Mouse (Mus musculus): ENCODE results near the gene Fam129a. TPM values are rescaled to one million over a fixed set of nuclear protein-coding genes. Genes with fewer than 3 reads are reported as not detected.

Fam129a gene
- polyA plus RNA-seq (2014; fragmentation: Nextera tagmentation; extraction: Ambion mirVana), result 12.2 and 16.3 TPM in 2 replicates

GRCm38 (mm10) chr1:151570981-151571837 is at the start of gene Fam129a:
Gene Fam129a (plus strand): TSS chr1:151571186.
- Histone ChIP-seq H3K27me3 (replicated peaks; ENCODE audit: control insufficient read depth, insufficient read depth, low read length) (peaks cover 10% of the 10 kb centered on the region; the same call in 1 of the 2 replicates), H3K4me3 (ENCODE audit: low read depth, low read length) (peak within 1 kb of the TSS; percentile 58), H3K4me1 (ENCODE audit: control insufficient read depth, insufficient read depth, low read length) (peaks cover 7% of the 10 kb centered on the region; the same call in 1 of the 2 replicates), H3K4me2 (ENCODE audit: low read depth, low read length) (peak within 1 kb of the TSS; percentile 94), H3K9ac (ENCODE audit: low read depth, low read length) (peak within 1 kb of the TSS; percentile 69), H3K27ac (replicated peaks; ENCODE audit: low read depth, low read length) (no peak within 1 kb of the TSS), H3K9me3 (ENCODE audit: control insufficient read depth, low read length) (no peaks in the 10 kb centered on the region), H3K36me3 (ENCODE audit: control insufficient read depth, insufficient read depth, low read length) (no peaks in the 10 kb centered on the region)
- WGBS, result 6% methylated on average over 27 of the region's 46 CpGs
- peak; percentile 56 for DNase-seq (ENCODE audit: low spot score)
- peak; percentile 83 for ATAC-seq (ENCODE audit: low read depth)

- Histone ChIP-seq H3K4me3 (ENCODE audit: low read depth, low read length) (no peak overlapping the region), H3K9ac (ENCODE audit: low read depth, low read length) (no peak overlapping the region), H3K9me3 (ENCODE audit: control insufficient read depth, low read length) (peaks cover 11% of the 10 kb centered on the region; the same call in 1 of the 2 replicates), H3K27me3 (replicated peaks; ENCODE audit: control insufficient read depth, insufficient read depth, low read length) (no peaks in the 10 kb centered on the region), H3K4me2 (ENCODE audit: low read depth, low read length) (no peak overlapping the region), H3K36me3 (ENCODE audit: control insufficient read depth, insufficient read depth, low read length) (no peaks in the 10 kb centered on the region), H3K27ac (replicated peaks; ENCODE audit: low read depth, low read length) (no peak overlapping the region; the same call in 1 of the 2 replicates), H3K4me1 (ENCODE audit: control insufficient read depth, insufficient read depth, low read length) (no peaks in the 10 kb centered on the region)
- ATAC-seq (ENCODE audit: low read depth) (no peak), DNase-seq (ENCODE audit: low spot score) (peak; percentile 61)
- WGBS, result 49% methylated on average over 3 of the region's 3 CpGs
These were observed 44.3 kb upstream of the Fam129a start for GRCm38 (mm10) chr1:151526701-151527100.

DNA sequence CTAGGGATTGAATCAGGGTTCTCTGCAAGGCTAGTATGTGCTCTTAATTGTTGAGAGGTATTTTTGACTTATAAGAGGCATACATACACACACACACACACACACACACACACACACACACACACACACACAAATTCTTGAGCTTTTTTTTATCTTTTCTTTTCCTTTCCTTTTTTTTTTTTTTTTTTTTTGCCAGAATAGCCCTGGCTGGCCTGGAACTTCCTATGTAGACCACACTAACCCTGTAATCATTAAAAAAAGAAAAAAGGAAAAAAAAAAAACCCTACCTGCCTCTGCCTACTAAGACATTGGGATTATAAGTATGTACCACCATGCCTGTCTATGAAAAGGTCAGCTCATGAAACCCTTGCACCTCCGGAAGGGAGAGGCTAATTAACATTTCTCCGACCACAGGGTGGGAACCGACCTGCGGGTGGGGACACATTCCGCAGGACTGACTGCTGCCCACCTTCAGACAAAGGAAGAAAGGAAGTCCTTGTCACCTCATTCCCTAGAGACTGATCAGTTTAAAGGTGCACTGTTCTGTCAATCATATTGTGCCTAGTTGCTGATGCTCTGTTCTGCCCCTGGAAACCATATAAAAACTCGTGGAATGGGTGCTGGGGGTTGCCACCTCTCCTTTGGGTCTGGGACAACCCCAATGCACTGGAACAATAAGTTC is 27.0 kb upstream of the Fam129a start:
- H3K27ac ChIP-seq (replicated peaks; ENCODE audit: low read depth, low read length), result no peak overlapping the region
- H3K4me2 ChIP-seq (ENCODE audit: low read depth, low read length), result no peak overlapping the region
- no peaks in the 10 kb centered on the region for H3K36me3 ChIP-seq (ENCODE audit: control insufficient read depth, insufficient read depth, low read length)
- H3K4me1 ChIP-seq (ENCODE audit: control insufficient read depth, insufficient read depth, low read length), result no peaks in the 10 kb centered on the region
- WGBS, result 72% methylated on average over 6 of the region's 6 CpGs
- no peaks in the 10 kb centered on the region for H3K9me3 ChIP-seq (ENCODE audit: control insufficient read depth, low read length)
- H3K4me3 ChIP-seq (ENCODE audit: low read depth, low read length), result no peak overlapping the region
- no peaks in the 10 kb centered on the region for H3K27me3 ChIP-seq (replicated peaks; ENCODE audit: control insufficient read depth, insufficient read depth, low read length)
- DNase-seq (ENCODE audit: low spot score) (no peak), ATAC-seq (ENCODE audit: low read depth) (no peak)
- no peak overlapping the region for H3K9ac ChIP-seq (ENCODE audit: low read depth, low read length)

GRCm38 (mm10) chr1:151544581-151544980 is 26.4 kb upstream of the Fam129a start:
- Histone ChIP-seq H3K9ac (ENCODE audit: low read depth, low read length) (no peak overlapping the region), H3K36me3 (ENCODE audit: control insufficient read depth, insufficient read depth, low read length) (no peaks in the 10 kb centered on the region), H3K27ac (replicated peaks; ENCODE audit: low read depth, low read length) (no peak overlapping the region), H3K9me3 (ENCODE audit: control insufficient read depth, low read length) (no peaks in the 10 kb centered on the region), H3K4me3 (ENCODE audit: low read depth, low read length) (no peak overlapping the region), H3K4me1 (ENCODE audit: control insufficient read depth, insufficient read depth, low read length) (no peaks in the 10 kb centered on the region), H3K4me2 (ENCODE audit: low read depth, low read length) (no peak overlapping the region), H3K27me3 (replicated peaks; ENCODE audit: control insufficient read depth, insufficient read depth, low read length) (no peaks in the 10 kb centered on the region)
- no peak for ATAC-seq (ENCODE audit: low read depth)
- 90% methylated on average over 3 of the region's 3 CpGs for WGBS
- DNase-seq (ENCODE audit: low spot score), result no peak

DNA sequence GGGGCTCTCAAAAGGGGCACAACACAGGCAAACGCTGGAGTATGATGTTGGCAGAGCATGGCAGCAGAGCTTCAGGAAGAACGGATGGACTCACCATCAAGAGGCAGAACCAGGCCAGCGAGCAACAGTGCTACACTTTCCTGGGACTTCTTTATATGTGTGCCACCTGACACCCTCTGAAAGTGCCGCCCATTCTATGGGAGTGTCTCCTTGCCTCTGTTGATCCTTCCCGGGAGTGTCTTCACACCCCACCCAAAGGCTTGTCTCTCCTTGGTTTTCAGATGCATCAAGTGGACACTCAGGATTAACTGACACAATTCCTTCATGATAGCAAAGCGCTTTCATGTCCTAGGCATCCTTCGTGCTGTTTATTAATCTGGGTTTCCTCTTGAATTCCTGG is 25.4 kb upstream of the Fam129a start:
- DNase-seq (ENCODE audit: low spot score), result no peak
- no peak overlapping the region for H3K27ac ChIP-seq (replicated peaks; ENCODE audit: low read depth, low read length)
- H3K4me1 ChIP-seq (ENCODE audit: control insufficient read depth, insufficient read depth, low read length), result no peaks in the 10 kb centered on the region
- no peak for ATAC-seq (ENCODE audit: low read depth)
- H3K27me3 ChIP-seq (replicated peaks; ENCODE audit: control insufficient read depth, insufficient read depth, low read length), result no peaks in the 10 kb centered on the region
- H3K9me3 ChIP-seq (ENCODE audit: control insufficient read depth, low read length), result no peaks in the 10 kb centered on the region
- no peak overlapping the region for H3K4me3 ChIP-seq (ENCODE audit: low read depth, low read length)
- 78% methylated on average over 7 of the region's 7 CpGs for WGBS
- no peak overlapping the region for H3K4me2 ChIP-seq (ENCODE audit: low read depth, low read length)
- no peaks in the 10 kb centered on the region for H3K36me3 ChIP-seq (ENCODE audit: control insufficient read depth, insufficient read depth, low read length)
- no peak overlapping the region for H3K9ac ChIP-seq (ENCODE audit: low read depth, low read length)

DNA sequence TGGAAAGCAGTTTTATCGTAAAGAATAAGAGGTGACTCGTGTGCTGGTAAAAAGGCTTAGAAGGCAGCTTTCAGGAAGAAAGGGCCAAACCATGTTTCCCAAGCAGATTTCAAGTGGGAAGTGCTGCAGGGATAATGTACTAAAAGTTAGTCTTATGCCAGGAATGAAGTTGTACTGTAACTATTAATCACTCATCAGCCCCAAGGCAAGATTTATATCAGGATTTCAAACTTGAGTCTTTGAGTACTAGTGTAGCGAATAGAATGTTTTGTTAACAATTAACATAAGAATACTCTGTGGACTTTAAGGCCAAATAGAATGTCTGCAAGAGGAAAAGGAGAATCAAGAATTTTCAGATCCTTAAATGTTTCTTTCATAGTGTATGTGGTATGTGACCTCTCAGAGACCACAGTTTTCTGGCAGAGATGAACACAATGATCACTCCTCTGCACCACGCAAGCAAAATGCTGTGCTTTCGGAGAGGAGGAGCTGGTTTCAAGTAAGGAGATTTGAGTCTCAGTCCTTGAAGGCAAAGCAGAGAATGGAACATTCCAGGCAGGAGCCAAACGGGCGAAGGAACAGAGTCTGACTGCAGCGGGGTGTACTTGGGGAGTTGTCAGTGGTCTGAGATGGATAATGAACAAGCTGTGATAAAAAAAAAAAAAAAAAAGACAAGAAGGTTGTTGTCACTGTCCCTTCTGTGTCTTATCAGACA is 21.9 kb upstream of the Fam129a start:
- Histone ChIP-seq H3K4me1 (ENCODE audit: control insufficient read depth, insufficient read depth, low read length) (no peaks in the 10 kb centered on the region), H3K36me3 (ENCODE audit: control insufficient read depth, insufficient read depth, low read length) (no peaks in the 10 kb centered on the region), H3K4me3 (ENCODE audit: low read depth, low read length) (no peak overlapping the region), H3K4me2 (ENCODE audit: low read depth, low read length) (no peak overlapping the region), H3K27me3 (replicated peaks; ENCODE audit: control insufficient read depth, insufficient read depth, low read length) (no peaks in the 10 kb centered on the region), H3K9me3 (ENCODE audit: control insufficient read depth, low read length) (no peaks in the 10 kb centered on the region), H3K27ac (replicated peaks; ENCODE audit: low read depth, low read length) (peak overlapping the region; percentile 30; the same call in 1 of the 2 replicates), H3K9ac (ENCODE audit: low read depth, low read length) (no peak overlapping the region)
- ATAC-seq (ENCODE audit: low read depth), result no peak
- 46% methylated on average over 8 of the region's 8 CpGs for WGBS
- peak; percentile 71 for DNase-seq (ENCODE audit: low spot score)

DNA sequence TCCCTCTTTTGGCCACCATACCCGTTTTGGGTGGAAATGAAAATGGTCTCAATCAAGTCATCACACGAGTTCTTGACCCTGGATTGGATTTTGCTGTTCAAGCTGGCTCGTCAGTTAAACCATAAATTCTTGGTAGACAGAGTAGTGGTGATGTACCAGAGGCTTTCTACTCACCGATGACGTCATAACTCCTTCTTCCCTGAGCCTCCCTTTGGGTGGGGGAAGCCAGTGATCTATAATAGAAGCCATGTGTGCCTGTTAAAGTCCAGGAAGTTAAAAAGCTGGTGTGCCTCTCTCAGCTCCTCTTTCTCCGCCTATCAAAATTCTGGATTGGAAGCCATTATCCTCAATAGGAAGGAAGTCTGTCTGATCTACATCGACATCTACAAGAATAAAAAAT is 21.2 kb upstream of the Fam129a start:
- no peaks in the 10 kb centered on the region for H3K4me1 ChIP-seq (ENCODE audit: control insufficient read depth, insufficient read depth, low read length)
- no peak overlapping the region for H3K4me2 ChIP-seq (ENCODE audit: low read depth, low read length)
- no peak overlapping the region for H3K9ac ChIP-seq (ENCODE audit: low read depth, low read length)
- WGBS, result 54% methylated on average over 7 of the region's 7 CpGs
- no peaks in the 10 kb centered on the region for H3K27me3 ChIP-seq (replicated peaks; ENCODE audit: control insufficient read depth, insufficient read depth, low read length)
- H3K4me3 ChIP-seq (ENCODE audit: low read depth, low read length), result no peak overlapping the region
- ATAC-seq (ENCODE audit: low read depth) (0 out of 2 replicates have a peak, but pooled peaks have one; percentile 33), DNase-seq (ENCODE audit: low spot score) (peak; percentile 75)
- no peaks in the 10 kb centered on the region for H3K36me3 ChIP-seq (ENCODE audit: control insufficient read depth, insufficient read depth, low read length)
- peak overlapping the region; percentile 30; the same call in 1 of the 2 replicates for H3K27ac ChIP-seq (replicated peaks; ENCODE audit: low read depth, low read length)
- no peaks in the 10 kb centered on the region for H3K9me3 ChIP-seq (ENCODE audit: control insufficient read depth, low read length)
